Mouse (Mus musculus) intestine, embryonic 15.5 days (tissue): ENCODE measurements around the gene Apobec3. TPM values are rescaled to one million over a fixed set of nuclear protein-coding genes. Genes with fewer than 3 reads are reported as not detected.
"Not testable (repeated sequence)": the region's sequence is repeated elsewhere in the genome, so short reads cannot be mapped to it uniquely, and the experiment has no call there.

Experiments used
- ATAC-seq: fragments of 200-750 bp; cut with Nextera tagmentation; 2 replicates; pipeline ENCODE4 v1.8.0; 2017; ENCODE audit warnings: moderate TSS enrichment, moderate library complexity
- H3K27ac ChIP-seq: fragments of 300-500 bp; sonication (generic); 2 replicates; pipeline ENCODE4 v1.5.1; 2015; ENCODE audit warnings: mild to moderate bottlenecking, inconsistent platforms
- H3K27me3 ChIP-seq: fragments of 300-500 bp; sonication (generic); replicated peaks from 2 replicates; pipeline ENCODE4 v1.6.1; 2015; ENCODE audit warnings: inconsistent platforms
- H3K36me3 ChIP-seq: fragments of 300-500 bp; sonication (generic); 2 replicates; pipeline ENCODE4 v1.6.1; 2015; ENCODE audit warnings: inconsistent platforms
- H3K4me1 ChIP-seq: fragments of 300-500 bp; sonication (generic); replicated peaks from 2 replicates; pipeline ENCODE4 v1.6.1; 2015; ENCODE audit warnings: inconsistent platforms
- H3K4me2 ChIP-seq: fragments of 300-500 bp; sonication (generic); replicated peaks from 2 replicates; pipeline ENCODE4 v1.6.1; 2015; ENCODE audit warnings: mild to moderate bottlenecking, inconsistent platforms
- H3K4me3 ChIP-seq: fragments of 300-500 bp; sonication (generic); replicated peaks from 2 replicates; pipeline ENCODE4 v1.5.1; 2015; ENCODE audit warnings: inconsistent platforms
- H3K9ac ChIP-seq: fragments of 300-500 bp; sonication (generic); 2 replicates; pipeline ENCODE4 v1.6.1; 2015; ENCODE audit warnings: inconsistent platforms
- H3K9me3 ChIP-seq: fragments of 300-500 bp; sonication (generic); 2 replicates; pipeline ENCODE4 v1.6.1; 2016; ENCODE audit warnings: inconsistent platforms
- whole genome bisulfite sequencing: fragments of 180-500 bp; shearing (Covaris S2); methylation state at CpG from one replicate; pipeline ENCODE4 v1.1.7; 2015; 5-methylcytosine and 5-hydroxymethylcytosine counted together
- polyA plus RNA-seq: library from polyadenylated mRNA; unstranded; fragments of >200 nt; fragmentation: Nextera tagmentation; extraction: Ambion mirVana; gene quantifications from 2 replicates; pipeline ENCODE4 v1.2.1, GENCODE M21; 2015

Apobec3 gene
- polyA plus RNA-seq, 1 experiment from 2014 or later = 13.1 TPM

- Histone ChIP-seq H3K4me2 (peak overlapping the region; percentile 85), H3K27me3 (peaks cover 18% of the 10 kb centered on the region), H3K9me3 (no peaks in the 10 kb centered on the region), H3K4me1 (peaks cover 16% of the 10 kb centered on the region), H3K4me3 (peak overlapping the region; percentile 61; the same call in 1 of the 2 replicates), H3K36me3 (no peaks in the 10 kb centered on the region), H3K9ac (no peak overlapping the region), H3K27ac (no peak overlapping the region)
- ATAC-seq = no peak
- 10% methylated on average over 22 of the region's 22 CpGs for WGBS
These were observed 41.7 kb downstream of the Apobec3 start for GRCm38 (mm10) chr15:79933052-79933669.

GRCm38 (mm10) chr15:79933670-79934514 lies 42.4 kb downstream of the Apobec3 start:
- Histone ChIP-seq H3K4me1 (peaks cover 13% of the 10 kb centered on the region), H3K4me3 (peak overlapping the region; percentile 3; the same call in 1 of the 2 replicates), H3K4me2 (peak overlapping the region; percentile 85), H3K27ac (no peak overlapping the region), H3K9ac (no peak overlapping the region), H3K27me3 (peaks cover 18% of the 10 kb centered on the region), H3K36me3 (no peaks in the 10 kb centered on the region), H3K9me3 (no peaks in the 10 kb centered on the region)
- 4% methylated on average over 22 of the region's 22 CpGs for WGBS
- ATAC-seq = no peak

- H3K36me3 ChIP-seq = no peaks in the 10 kb centered on the region
- WGBS = 12% methylated on average over 10 of the region's 10 CpGs
- H3K27me3 ChIP-seq = peaks cover 18% of the 10 kb centered on the region
- H3K4me3 ChIP-seq = no peak overlapping the region
- no peak overlapping the region for H3K4me2 ChIP-seq
- no peaks in the 10 kb centered on the region for H3K9me3 ChIP-seq
- no peak overlapping the region for H3K9ac ChIP-seq
- peaks cover 13% of the 10 kb centered on the region for H3K4me1 ChIP-seq
- no peak overlapping the region for H3K27ac ChIP-seq
- no peak for ATAC-seq
These were observed 43.3 kb downstream of the Apobec3 start for GRCm38 (mm10) chr15:79934776-79935175.

- no peak overlapping the region for H3K27ac ChIP-seq
- no peak overlapping the region for H3K9ac ChIP-seq
These were observed 44.4 kb downstream of the Apobec3 start for GRCm38 (mm10) chr15:79935654-79936373.

GRCm38 (mm10) chr15:79936374-79936751 lies 44.9 kb downstream of the Apobec3 start:
- Histone ChIP-seq H3K36me3 (no peaks in the 10 kb centered on the region), H3K4me1 (peaks cover 13% of the 10 kb centered on the region), H3K27ac (no peak overlapping the region), H3K9me3 (no peaks in the 10 kb centered on the region), H3K4me2 (no peak overlapping the region), H3K9ac (no peak overlapping the region), H3K27me3 (peaks cover 16% of the 10 kb centered on the region), H3K4me3 (no peak overlapping the region)
- WGBS = 66% methylated on average over 7 of the region's 7 CpGs
- ATAC-seq = no peak

More at GRCm38 (mm10) chr15:79935654-79936373, 44.4 kb downstream of the Apobec3 start:
- no peak overlapping the region for H3K4me3 ChIP-seq
- 33% methylated on average over 9 of the region's 9 CpGs for WGBS
- no peak for ATAC-seq
- H3K9me3 ChIP-seq = no peaks in the 10 kb centered on the region
- peaks cover 18% of the 10 kb centered on the region for H3K27me3 ChIP-seq
- no peaks in the 10 kb centered on the region for H3K36me3 ChIP-seq
- peaks cover 13% of the 10 kb centered on the region for H3K4me1 ChIP-seq
- no peak overlapping the region for H3K4me2 ChIP-seq

- H3K27ac ChIP-seq = no peak overlapping the region
- no peak overlapping the region for H3K4me3 ChIP-seq
- ATAC-seq = no peak
- H3K9ac ChIP-seq = no peak overlapping the region
- no peaks in the 10 kb centered on the region for H3K4me1 ChIP-seq
- no peak overlapping the region for H3K4me2 ChIP-seq
- no peaks in the 10 kb centered on the region for H3K36me3 ChIP-seq
- H3K27me3 ChIP-seq = no peaks in the 10 kb centered on the region
- WGBS = 90% methylated on average over 12 of the region's 12 CpGs
- no peaks in the 10 kb centered on the region for H3K9me3 ChIP-seq
These were observed 47.6 kb downstream of the Apobec3 start for GRCm38 (mm10) chr15:79939020-79939419.

- H3K27me3 ChIP-seq, H3K9me3 ChIP-seq, H3K27ac ChIP-seq, H3K4me2 ChIP-seq, H3K9ac ChIP-seq, H3K4me3 ChIP-seq, ATAC-seq, H3K36me3 ChIP-seq, H3K4me1 ChIP-seq: not testable (repeated sequence)
- 85% methylated on average over 5 of the region's 7 CpGs for WGBS
These were observed 48.0 kb downstream of the Apobec3 start for GRCm38 (mm10) chr15:79939501-79939900.

GRCm38 (mm10) chr15:79939913-79940312 lies 48.5 kb downstream of the Apobec3 start:
- no peak for ATAC-seq
- 85% methylated on average over 16 of the region's 16 CpGs for WGBS
- Histone ChIP-seq H3K9ac (no peak overlapping the region), H3K4me2 (no peak overlapping the region), H3K36me3 (no peaks in the 10 kb centered on the region), H3K4me3 (no peak overlapping the region), H3K27me3 (no peaks in the 10 kb centered on the region), H3K27ac (no peak overlapping the region), H3K9me3 (no peaks in the 10 kb centered on the region), H3K4me1 (no peaks in the 10 kb centered on the region)

GRCm38 (mm10) chr15:79940932-79941331 lies 49.5 kb downstream of the Apobec3 start:
- no peak overlapping the region for H3K4me2 ChIP-seq
- no peak; the same call in 1 of the 2 replicates for ATAC-seq
- H3K4me3 ChIP-seq = no peak overlapping the region
- H3K27ac ChIP-seq = no peak overlapping the region
- WGBS = 16% methylated on average over 8 of the region's 8 CpGs
- no peak overlapping the region for H3K9ac ChIP-seq
- no peaks in the 10 kb centered on the region for H3K9me3 ChIP-seq
- no peaks in the 10 kb centered on the region for H3K36me3 ChIP-seq
- no peaks in the 10 kb centered on the region for H3K4me1 ChIP-seq
- no peaks in the 10 kb centered on the region for H3K27me3 ChIP-seq

- Histone ChIP-seq H3K9ac (no peak overlapping the region), H3K27ac (no peak overlapping the region), H3K4me2 (no peak overlapping the region), H3K4me1 (0 out of 2 replicates have a peak, but pooled peaks cover 4% of the 10 kb centered on the region), H3K4me3 (no peak overlapping the region), H3K9me3 (no peaks in the 10 kb centered on the region), H3K36me3 (no peaks in the 10 kb centered on the region), H3K27me3 (no peaks in the 10 kb centered on the region)
- ATAC-seq = no peak
- 86% methylated on average over 6 of the region's 6 CpGs for WGBS
These were observed 51.1 kb downstream of the Apobec3 start for GRCm38 (mm10) chr15:79942541-79942940.

GRCm38 (mm10) chr15:79943584-79943983 lies 52.1 kb downstream of the Apobec3 start:
- H3K9ac ChIP-seq = no peak overlapping the region
- H3K27me3 ChIP-seq = no peaks in the 10 kb centered on the region
- H3K27ac ChIP-seq = no peak overlapping the region
- no peaks in the 10 kb centered on the region for H3K36me3 ChIP-seq
- 0 out of 2 replicates have a peak, but pooled peaks cover 6% of the 10 kb centered on the region for H3K4me1 ChIP-seq
- H3K4me3 ChIP-seq = no peak overlapping the region
- 92% methylated on average over 3 of the region's 3 CpGs for WGBS
- H3K4me2 ChIP-seq = no peak overlapping the region
- no peak for ATAC-seq
- H3K9me3 ChIP-seq = no peaks in the 10 kb centered on the region

- WGBS = 81% methylated on average over 5 of the region's 5 CpGs
- H3K27ac ChIP-seq = no peak overlapping the region
These were observed 53.5 kb downstream of the Apobec3 start for GRCm38 (mm10) chr15:79944948-79945347.

More at GRCm38 (mm10) chr15:79944948-79945347, 53.5 kb downstream of the Apobec3 start:
- Histone ChIP-seq H3K36me3 (no peaks in the 10 kb centered on the region), H3K4me3 (no peak overlapping the region), H3K4me2 (no peak overlapping the region), H3K27me3 (no peaks in the 10 kb centered on the region), H3K9ac (no peak overlapping the region), H3K4me1 (peaks cover 11% of the 10 kb centered on the region), H3K9me3 (no peaks in the 10 kb centered on the region)
- ATAC-seq = no peak
